Mouse (Mus musculus) T-helper 1 cell (primary cell): ENCODE data around the gene Tex13c3.
"Not testable (repeated sequence)": the region's sequence is repeated elsewhere in the genome, so short reads cannot be mapped to it uniquely, and the experiment has no call there.

Source experiments
- in situ Hi-C: fragments of 300-600 bp; cut with MboI, MseI; formaldehyde crosslinking; loops from one replicate; pipeline ENCODE4 v1.15.1; 2025; ENCODE audit warnings: high pct_unique_total_duplicates

Tex13c3 gene

GRCm38 (mm10) chrX:19481219-19481618 is at the start of gene Tex13c3:
Tex13c3 (minus strand) TSS chrX:19481319.
- in situ Hi-C loops, result not testable (repeated sequence)

GRCm38 (mm10) chrX:19489731-19490130 is 8.6 kb upstream of the Tex13c3 start:
- in situ Hi-C loops, result no loop called here
